Mouse (Mus musculus) heart, adult 8-10 months (tissue): ENCODE data around the gene Tmem41b. TPM values are rescaled to one million over a fixed set of nuclear protein-coding genes. Genes with fewer than 3 reads are reported as not detected.

Experiments used
- DNase-seq: peaks from one replicate; pipeline ENCODE4 v3.0.0; 2022; ENCODE audit warnings: low spot score
- total RNA-seq, 4 experiments: library from RNA; stranded (reverse); gene quantifications; 2 replicates each; pipeline ENCODE4 v1.2.4; 2022

Gene Tmem41b
- total RNA-seq, 4 experiments from 2014 or later, result 41.0 to 55.2 (median 45.0) TPM

DNA sequence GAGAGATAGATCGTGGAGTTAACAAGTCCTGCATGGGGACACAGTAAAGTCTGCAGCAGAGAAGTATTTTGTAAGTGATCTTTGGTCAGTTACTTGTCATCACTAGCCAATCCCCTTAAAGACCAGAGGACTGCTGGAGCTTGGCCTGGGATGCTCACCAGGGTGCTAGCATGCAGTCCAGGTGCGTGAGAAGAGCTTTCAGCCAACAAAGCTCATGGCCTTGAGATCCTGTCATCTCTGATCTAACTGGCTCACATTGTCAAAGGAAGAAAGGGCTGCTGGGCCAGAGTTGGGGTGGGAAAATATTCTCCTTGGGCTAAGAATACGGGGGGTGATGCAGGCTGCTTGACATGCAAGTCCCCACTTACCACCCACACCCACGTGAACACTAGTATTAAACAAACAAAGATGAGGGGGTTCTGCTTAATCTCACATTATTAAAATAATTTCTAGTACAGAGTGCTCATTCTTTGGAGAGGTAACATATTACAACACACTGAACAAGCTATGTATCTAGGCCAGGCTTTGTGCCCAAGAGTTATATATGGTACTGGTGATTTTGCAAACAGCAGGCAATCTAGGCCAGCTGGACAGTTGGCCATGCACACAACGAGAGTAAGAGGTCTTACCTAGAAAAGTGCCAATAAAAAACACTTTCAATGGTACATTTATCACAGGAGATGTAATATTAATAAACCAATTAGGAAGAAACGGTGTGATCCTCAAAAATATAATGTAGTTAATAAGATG is 10.6 kb downstream of the Tmem41b start:
- DNase-seq, result no peak

DNA sequence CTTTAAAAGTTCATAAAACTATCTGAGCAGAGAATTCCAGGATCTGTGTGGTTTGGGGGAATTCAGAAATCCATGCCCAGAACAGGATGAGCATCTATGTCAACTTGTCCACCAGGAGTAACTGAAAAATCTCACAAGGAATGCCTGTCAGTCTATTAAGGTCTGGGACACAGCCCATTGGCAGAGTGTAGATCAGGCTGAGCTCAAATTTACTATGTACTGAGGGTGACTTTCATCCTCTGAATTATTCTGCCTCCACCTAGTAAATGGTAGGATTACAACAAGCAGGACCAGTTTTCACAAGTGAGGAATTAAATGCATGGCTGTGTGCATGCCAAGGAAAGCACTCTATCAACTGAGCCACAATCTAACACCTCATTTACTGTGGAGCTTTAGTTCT is 17.2 kb downstream of the Tmem41b start:
- DNase-seq, result no peak

DNA sequence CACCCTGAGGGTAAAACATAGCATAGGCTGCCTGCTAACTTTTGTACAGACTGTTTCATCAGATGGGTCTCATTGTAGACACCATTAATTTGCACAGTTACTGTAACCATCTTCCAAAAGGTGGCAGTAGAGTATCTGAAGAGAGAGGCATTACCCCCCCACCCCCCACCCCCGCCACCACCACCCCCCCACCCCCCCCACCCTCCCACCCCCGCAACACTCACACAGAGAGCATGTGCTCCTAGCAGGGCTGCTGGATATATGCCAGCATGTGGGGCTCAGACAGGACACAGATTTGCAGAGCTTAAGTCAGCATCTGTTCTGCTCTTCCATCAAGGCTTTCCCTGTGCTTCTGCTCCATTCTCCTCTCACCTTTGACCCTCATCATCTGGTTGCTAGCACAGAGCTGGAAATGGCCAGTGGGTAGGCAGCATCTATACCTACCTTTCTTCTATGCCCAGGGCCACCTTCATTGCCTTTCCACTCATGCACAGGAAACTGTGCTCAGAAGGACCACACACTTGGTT is 17.7 kb downstream of the Tmem41b start:
- peak; percentile 46 for DNase-seq

DNA sequence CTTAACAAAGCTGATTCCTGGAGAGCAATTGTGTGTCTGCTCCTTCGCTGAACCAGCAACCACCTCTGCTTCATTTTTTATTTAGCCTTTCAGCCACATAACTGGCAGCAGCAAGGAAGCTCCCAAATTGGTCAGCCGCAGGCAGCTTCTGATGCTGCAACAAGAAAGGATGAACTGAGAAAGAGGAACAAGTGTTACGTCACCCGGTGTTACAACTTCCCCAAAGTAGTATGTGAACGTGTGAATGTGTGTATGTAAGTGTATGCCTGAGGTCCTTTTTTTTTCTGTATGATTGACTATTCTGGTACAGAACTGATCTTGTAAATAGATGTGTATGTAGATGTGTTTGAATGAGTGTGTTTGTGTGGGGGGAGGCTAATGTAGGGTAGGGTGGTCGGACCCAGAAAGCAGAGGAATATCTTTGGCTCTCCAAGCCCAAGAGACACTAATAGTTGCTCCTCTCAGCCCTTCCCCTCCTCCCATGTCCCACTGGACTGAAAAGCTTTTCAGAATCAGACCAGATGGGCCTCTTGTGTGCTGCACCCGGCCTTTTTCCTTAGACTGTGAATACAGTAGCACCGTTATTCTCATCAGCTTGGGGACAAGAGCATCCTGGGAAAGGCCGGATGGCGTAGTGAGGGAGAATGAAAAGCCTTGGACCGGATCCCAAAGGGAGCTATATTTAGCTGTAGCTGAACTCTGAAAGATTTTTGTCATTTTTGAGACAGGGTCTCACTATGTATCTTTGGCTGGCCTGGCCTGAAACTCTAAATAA is 18.7 kb downstream of the Tmem41b start:
- DNase-seq, result peak; percentile 72

DNA sequence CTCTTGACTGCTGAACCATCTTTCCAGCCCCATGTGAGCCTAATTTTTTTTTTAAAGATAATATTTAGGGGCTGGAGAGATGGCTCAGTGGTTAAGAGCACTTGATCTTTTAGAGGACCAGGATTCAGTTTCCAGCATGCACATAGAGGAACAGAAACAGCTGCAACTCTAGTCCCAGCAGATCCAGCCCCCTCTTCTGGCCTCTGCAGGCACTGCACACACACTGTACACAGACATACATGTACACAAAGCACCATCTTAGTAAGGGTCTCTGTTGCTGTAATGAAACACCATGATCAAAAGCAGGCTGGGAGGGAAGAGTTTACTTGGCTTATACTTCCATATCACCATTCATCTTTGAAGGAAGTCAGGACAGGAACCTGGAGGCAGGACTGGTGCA is 21.1 kb downstream of the Tmem41b start:
- no peak for DNase-seq

DNA sequence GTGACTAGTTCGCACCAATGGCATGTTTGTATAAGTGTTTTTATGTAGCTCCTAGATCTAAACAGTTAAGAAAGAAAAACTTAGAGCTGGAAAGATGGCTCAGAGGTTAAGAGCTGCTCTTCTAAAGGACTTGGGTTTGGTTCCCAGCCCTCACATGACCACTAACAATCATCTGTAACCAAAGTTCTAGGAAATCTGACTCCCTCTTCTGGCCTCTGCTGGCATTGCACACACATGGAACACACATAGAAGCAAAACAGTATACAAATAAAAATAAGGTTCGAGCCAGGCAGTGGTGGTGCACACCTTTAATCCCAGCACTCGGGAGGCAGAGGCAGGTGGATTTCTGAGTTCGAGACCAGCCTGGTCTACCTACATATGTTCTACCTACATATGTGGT is 23.0 kb downstream of the Tmem41b start:
- no peak for DNase-seq

DNA sequence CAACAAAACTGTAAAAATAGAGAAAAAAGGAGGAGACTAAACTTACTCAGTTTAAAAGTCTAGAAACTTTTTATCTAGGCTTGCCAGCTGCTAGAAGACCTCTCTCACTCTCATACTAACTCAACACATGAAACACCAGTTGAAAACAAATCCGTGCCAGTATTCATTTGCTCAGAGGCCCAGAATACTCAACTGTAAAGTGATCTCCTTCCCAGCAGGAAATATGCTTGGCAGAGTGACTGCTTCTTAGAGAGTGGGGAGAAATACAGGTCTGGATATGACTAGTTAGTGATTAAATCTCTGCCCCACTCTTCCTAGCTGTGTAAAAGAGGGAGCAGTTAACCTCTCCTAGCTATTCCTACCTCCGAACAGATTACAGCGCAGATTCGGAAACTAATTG is 24.1 kb downstream of the Tmem41b start:
- no peak for DNase-seq

DNA sequence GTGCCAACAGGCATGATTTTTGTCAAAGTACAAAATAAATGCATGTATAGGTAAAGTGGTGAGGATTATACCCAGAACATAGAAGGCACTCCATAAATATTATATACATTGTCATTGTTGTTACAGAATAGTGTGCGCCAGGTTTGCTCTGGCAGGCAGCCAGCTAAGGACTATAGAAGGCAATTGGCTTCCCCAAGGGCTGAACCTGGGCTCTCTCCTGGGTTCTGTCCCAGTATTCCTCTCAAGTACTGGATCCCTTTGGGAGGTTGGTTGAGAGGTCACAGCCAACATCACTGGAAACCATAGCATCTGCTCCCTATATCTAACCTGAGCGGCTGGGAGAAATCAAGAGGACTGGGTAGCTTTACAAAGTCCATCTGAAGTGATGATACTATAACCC is 25.2 kb downstream of the Tmem41b start:
- DNase-seq, result no peak

DNA sequence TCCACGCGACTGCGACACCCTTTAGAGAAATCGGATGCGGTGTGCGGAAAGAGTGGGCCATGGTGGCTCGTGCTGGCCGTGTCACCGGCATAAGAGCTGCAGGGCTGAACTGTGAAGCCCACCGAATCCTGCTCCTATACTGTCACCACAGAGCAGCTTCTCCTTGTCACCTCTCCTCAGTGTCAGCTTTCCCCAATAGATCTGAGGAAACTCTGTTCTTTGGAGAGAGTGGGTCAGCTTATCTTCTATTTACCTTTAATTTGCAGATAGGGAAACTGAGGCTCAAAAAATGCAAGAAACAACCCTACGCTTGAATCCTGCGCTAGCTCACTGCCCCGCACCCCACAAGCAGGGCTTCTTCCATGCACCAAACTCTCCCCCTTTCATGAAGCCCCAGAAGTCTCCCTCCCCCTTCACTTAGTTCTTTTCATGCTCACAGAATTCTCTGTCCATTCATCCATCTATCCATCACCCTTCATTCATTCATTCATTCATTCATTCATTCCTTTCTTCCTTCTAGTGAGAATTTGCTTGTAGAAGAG is 26.0 kb downstream of the Tmem41b start:
- no peak for DNase-seq

DNA sequence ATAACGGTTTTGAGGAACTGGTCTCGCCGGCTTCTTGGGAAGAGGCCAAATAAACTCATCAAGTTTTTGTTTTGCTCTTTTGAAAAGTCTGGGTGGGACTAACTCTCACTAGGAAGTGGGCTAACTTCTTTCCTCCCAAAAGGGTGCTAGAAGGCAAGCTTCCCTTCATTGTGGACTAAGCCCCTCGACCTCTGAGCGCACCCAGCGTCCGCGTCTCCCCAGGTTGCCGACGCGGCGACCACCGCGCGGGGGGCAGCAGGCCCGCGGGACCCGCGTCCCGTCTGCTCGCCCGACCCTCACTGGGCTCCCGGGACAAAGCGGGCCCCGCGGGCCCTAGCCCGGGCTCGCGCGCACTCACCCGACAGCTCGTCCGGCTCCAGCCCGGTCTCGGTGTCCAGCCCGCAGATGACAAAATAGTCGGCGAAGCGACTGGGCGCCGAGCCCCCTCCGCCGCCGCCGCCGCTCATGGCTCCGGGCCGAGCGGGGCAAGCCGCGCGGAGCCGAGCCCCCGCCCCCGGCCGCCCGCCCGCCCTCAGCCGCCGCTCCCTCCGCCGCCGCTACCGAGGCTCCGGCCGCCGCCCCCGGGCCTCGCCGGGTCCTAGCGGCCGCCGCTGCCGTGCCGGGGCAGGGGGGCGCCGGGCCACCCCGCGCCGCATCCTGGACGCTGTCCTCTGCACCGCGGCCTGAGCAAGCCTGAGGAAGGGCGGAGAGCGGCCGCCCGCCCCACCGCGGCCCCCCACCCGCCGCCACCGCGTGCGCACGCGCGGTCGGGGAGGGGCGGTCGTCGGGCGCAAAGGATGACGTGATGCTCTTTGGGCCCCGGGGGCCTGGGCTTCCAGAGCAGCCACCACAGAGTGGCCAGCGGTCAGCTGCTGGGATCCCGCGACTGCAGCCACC is 26.8 kb downstream of the Tmem41b start, which contains the start of gene Dennd5a:
TSS of gene Dennd5a (minus strand) at position 755 of the 897 bp plus-strand sequence.
- DNase-seq, result peak; percentile 78

DNA sequence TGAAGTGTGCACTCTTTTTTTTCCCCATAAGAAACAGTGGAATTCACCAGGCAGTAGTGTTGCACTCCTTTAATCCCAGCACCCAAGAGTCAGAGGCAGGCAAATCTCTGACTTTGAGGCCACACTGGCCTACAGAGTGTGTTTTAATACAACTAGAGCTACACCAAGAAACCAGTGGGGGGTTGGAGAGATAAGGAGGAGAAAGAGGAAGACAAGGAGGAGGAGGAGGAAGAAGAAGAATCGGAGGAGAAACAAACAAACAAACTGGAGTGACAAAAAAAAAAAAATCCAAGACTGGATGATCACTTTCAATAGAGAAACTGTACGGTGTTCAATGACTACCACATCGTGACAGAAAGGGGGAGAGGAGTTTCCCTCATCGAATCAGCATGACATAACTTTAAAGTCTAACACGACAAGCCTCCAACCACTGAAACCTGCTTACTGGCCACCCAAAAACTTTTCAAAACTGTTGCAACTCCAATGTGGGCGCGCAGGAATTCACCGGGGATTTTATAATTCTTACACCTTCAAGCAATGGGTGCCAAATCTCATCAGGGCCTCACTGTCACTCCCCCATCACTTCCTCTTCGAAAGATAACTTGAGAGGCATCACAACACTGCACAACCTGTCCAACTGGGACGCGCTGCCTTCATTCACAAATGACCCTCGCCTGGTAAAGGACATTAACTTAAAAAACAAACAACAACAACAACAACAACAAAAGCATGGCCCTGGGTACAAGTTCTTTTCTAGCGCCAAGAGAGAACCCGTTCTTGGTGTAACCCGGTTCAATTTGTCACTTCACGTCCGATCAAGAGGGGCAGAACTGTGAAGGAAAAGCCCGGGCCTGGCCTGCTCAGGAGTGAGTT is 27.6 kb downstream of the Tmem41b start:
- no peak for DNase-seq

DNA sequence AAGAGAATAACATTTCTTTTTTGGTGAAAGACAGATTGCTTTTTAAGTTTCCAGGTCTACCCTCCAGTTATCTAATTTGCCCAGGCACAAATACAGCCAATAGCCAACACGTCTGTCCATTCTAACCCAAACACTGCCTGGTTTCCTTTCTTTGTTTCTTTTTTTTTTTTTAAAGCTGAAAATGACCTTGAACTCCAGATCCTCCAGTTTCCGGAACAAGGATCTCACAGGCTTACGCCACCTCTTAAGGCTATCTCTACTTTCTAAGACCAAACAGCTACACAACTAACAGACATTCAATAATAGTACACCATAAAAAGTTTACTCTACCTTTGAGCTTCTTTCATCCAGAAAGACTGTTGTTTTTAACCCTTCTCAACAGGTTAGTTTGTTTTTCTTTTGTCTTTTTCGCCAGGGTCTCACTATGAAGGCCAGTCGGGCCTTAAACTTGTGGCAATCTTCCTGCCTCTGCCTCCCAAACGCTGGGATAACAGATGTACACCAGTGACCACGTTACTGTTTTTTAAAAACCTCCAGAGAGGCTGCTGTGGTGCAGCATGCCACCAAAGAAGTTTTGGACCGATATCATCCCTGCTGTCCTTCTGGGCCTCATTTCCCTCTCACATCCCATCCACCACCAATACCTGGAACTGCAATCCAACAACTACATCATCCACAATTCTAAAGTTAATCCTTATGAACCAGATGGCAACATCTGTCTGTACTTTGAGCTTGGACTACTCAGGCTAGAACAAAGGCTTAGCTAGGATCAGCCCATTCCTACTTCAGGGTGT is 28.5 kb downstream of the Tmem41b start:
- no peak for DNase-seq

DNA sequence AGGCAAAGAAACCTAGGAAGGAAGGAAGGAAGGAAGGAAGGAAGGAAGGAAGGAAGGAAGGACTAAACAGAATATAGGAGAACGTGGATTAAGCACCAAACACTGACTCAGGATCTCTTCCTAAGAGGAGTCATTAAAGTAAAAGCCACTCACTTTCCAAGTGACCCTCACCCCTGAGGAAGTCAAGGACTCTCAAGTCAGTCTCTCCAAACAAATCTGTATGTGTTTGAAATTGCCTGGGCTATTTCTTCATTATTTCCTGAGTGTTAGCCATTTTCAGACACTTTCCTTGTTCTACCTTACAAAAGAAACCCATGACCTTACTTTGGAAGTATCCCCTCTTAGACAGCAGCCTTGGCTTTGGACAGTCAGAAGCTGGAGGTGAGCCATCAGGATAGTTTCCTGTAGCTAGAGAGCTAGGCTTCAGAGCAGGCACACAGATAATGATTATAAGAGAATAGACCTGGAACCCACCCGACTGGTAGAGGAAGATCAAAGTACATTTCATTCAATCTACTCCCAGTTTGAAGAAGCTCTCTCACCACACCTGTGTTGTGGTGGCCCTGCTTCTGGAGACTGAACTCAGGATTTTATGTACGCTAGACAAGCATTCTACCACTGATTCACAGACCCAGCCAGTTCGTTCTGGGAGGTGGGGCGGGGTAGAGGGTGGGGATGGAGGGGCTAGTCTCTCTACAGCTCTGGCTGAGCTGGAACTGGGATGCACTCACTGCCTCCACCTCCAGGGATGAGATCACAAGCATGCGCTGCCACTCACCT is 31.9 kb downstream of the Tmem41b start:
- no peak for DNase-seq

DNA sequence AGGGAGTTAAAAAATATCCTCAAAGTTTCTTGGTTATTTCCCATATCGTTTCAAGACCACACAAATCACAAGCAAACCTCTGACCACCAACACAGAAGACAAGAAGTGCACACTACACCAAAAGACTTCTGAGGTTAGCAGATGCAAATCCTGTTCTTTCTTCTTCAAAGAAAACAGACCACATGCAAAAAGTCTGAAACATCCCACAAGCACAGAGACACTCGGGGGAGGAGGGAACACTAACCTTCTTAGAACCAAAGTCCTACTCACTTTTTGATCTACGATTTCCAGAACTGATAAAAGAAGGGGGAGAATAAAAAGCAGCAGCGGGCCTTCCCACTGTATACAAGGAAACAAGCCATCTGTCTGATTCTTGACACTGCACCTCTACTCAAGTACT is 35.4 kb downstream of the Tmem41b start:
- DNase-seq, result no peak

DNA sequence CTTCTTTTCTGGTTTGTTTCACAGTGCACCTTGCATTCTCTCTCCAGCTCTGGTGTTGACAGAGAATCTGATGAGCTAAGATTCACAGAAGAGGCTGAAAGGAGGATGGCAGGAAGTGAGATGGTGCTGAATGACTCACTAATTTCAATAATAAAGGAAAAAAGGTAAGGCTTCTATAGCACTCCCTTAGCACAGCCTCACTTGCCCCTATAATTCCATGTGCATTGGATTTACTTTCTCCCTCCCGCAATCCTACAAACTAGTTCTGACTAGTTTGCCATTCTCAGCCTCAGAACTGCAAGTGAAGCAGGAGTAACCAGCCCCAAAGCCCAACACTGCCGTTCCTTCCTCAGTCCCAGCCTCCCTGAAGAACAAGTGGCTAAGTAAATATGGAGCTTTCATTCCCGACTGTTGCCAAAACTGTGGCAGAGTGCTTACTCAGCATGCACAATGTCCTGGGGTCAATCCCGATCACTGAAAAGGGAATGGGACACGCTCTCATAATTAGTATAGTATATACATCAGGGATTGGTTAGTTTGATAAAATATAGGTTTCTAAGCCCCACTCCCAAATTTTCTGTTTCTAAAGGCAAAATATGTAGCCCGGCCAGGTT is 42.2 kb downstream of the Tmem41b start:
- no peak for DNase-seq

DNA sequence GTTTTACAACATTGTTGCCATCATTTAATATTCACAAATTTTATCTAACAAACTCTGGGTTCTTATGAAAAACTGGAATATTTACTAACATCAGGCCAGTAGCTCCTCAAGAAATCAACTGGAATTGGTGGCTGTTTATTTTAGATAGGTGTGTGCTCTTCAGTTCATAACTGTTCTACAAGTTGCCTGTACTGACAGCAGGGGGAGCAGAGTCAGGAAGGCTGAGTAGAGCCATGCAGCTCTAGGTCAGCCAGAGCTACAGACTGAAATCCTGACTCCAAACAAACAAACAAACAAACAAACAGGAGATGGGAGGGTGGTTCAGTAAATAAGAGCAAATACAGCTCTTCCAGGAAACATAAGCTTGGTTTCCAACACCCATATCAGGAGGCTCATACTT is 57.1 kb downstream of the Tmem41b start:
- no peak for DNase-seq

DNA sequence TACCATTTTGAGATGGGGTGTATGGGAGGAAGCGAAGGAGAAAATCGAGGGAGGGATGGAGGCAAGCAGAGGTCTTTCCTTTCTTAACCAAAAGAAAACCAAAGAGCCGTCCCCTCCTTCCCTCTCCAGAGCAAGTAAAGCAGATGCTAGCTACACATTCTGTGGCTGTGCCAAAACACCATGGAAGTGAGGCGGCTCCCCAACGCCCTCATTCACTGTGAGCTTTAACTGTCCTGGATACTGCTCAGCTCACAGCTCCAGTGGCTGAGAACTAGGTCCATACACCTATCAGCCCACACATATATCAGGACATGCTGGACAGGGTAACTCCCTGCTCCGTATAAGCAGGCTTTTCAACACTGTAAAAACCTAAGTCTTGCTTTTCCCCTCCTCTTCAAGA is 58.4 kb downstream of the Tmem41b start:
- DNase-seq, result no peak

DNA sequence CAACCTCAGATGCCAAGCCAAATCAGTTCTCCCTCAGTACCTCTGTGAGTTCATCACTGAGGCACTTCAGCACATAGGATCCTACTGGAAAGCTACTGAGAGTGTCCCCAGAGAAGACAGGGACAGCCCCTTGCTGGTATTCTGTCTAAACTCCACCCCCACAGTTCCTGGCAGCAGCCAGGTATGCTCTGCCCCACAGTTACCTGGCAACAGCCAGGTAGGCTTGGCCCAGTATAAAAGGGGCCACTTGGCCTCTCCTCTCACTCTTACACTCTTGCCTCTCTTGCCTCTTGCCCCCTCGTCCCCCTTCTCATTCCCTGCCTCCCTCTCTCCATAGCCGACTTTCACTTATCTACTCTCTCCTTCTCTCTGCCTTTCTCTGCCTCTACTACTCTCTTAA is 61.8 kb downstream of the Tmem41b start:
- no peak for DNase-seq
